Comparison of ENCODE assay signal across 11 mouse cellular contexts in genomic region chr1:193751819-193752251, GRCm38 (mm10).
DNase-seq lines count a peak whose midpoint lies in the region; ATAC-seq and TF ChIP-seq lines count a peak whose summit lies in the region.
"Had no signal": no experiment of that assay in that cellular context is flagged by ENCODE, and none has a peak within 500 bp of the region (broad histone marks: within the 10 kb centered on the region; RNA-seq: fewer than 3 reads in every experiment).

No protein-coding gene starts in this region.

- H3K4me3 ChIP-seq in forebrain, embryonic 14.5 days (ENCODE audit: low read depth, low read length), result no peak overlapping the region
- no peak overlapping the region for H3K4me3 ChIP-seq in forebrain, embryonic 10.5 days
- H3K4me3 ChIP-seq in lung, postnatal 0 days (ENCODE audit: low read depth, low read length), result no peak overlapping the region
- no peak overlapping the region for H3K4me3 ChIP-seq in embryonic facial prominence, embryonic 14.5 days (ENCODE audit: low read depth, low read length)
- no peak overlapping the region for H3K4me3 ChIP-seq in thymus, adult 2 months (ENCODE audit: control insufficient read depth, insufficient read depth, low read length)
- H3K4me3 ChIP-seq: heart, embryonic 13.5 days; neural tube, embryonic 12.5 days had no signal

- H3K36me3 ChIP-seq in forebrain, embryonic 14.5 days (ENCODE audit: control insufficient read depth, insufficient read depth, low read length), result no peaks in the 10 kb centered on the region
- no peaks in the 10 kb centered on the region for H3K36me3 ChIP-seq in forebrain, embryonic 10.5 days (replicated peaks)
- no peaks in the 10 kb centered on the region for H3K36me3 ChIP-seq in lung, postnatal 0 days (ENCODE audit: insufficient read depth, low read length)
- no peaks in the 10 kb centered on the region for H3K36me3 ChIP-seq in embryonic facial prominence, embryonic 14.5 days (ENCODE audit: control insufficient read depth, insufficient read depth, low read length)
- no peaks in the 10 kb centered on the region for H3K36me3 ChIP-seq in thymus, adult 2 months (ENCODE audit: control insufficient read depth, insufficient read depth, low read length)
- H3K36me3 ChIP-seq: heart, embryonic 13.5 days; neural tube, embryonic 12.5 days had no signal

- no peak overlapping the region for H3K4me2 ChIP-seq in forebrain, embryonic 14.5 days (ENCODE audit: low read length)
- no peak overlapping the region for H3K4me2 ChIP-seq in lung, postnatal 0 days (replicated peaks; ENCODE audit: low read depth, low read length)
- H3K4me2 ChIP-seq in embryonic facial prominence, embryonic 14.5 days (ENCODE audit: low read depth, low read length), result no peak overlapping the region
- H3K4me2 ChIP-seq: heart, embryonic 13.5 days; neural tube, embryonic 12.5 days had no signal

- no peak for ATAC-seq in forebrain, embryonic 14.5 days
- ATAC-seq in lung, postnatal 0 days, result no peak
- ATAC-seq in embryonic facial prominence, embryonic 14.5 days (ENCODE audit: low read depth), result peak; percentile 30; the same call in 1 of the 2 replicates

- H3K27ac ChIP-seq in forebrain, embryonic 14.5 days (ENCODE audit: low read depth, low read length), result no peak overlapping the region
- H3K27ac ChIP-seq in forebrain, embryonic 10.5 days, result no peak overlapping the region
- H3K27ac ChIP-seq in lung, postnatal 0 days (ENCODE audit: low read length), result no peak overlapping the region
- no peak overlapping the region; the same call in 1 of the 2 replicates for H3K27ac ChIP-seq in embryonic facial prominence, embryonic 14.5 days (replicated peaks; ENCODE audit: low read depth, low read length)
- no peak overlapping the region for H3K27ac ChIP-seq in thymus, adult 2 months (ENCODE audit: control insufficient read depth, insufficient read depth, low read length)
- H3K27ac ChIP-seq: heart, embryonic 13.5 days; liver, embryonic 14.5 days; neural tube, embryonic 12.5 days had no signal

- no peak for TF ChIP-seq POLR2A in thymus, adult 2 months (IDR thresholded peaks at IDR 0.05; ENCODE audit: control insufficient read depth, extremely low read depth, insufficient read depth, low read length, poor library complexity)

- peak; percentile 39 for DNase-seq in forebrain, embryonic 14.5 days (ENCODE audit: low spot score)
- no peak for DNase-seq in forebrain, embryonic 10.5 days (ENCODE audit: extremely low spot score, low spot score)
- DNase-seq in lung, postnatal 0 days (ENCODE audit: low spot score), result peak; percentile 9
- DNase-seq in lung, postnatal 4 days, result no peak
- DNase-seq in embryonic facial prominence, embryonic 14.5 days (ENCODE audit: low spot score), result peak; percentile 35
- DNase-seq in right cerebral cortex, postnatal 25 days, result peak; percentile 33
- no peak for DNase-seq in ovary, postnatal 10 days (ENCODE audit: low spot score)
- no peak for DNase-seq in thymus, adult 2 months

- H3K9ac ChIP-seq in forebrain, embryonic 14.5 days (ENCODE audit: low read length), result no peak overlapping the region
- no peak overlapping the region for H3K9ac ChIP-seq in lung, postnatal 0 days (replicated peaks; ENCODE audit: low read depth)
- no peak overlapping the region for H3K9ac ChIP-seq in embryonic facial prominence, embryonic 14.5 days (ENCODE audit: low read depth, low read length)
- H3K9ac ChIP-seq: heart, embryonic 13.5 days; liver, embryonic 14.5 days; neural tube, embryonic 12.5 days had no signal

- WGBS in forebrain, embryonic 14.5 days, result 32% methylated on average over 4 of the region's 4 CpGs
- 64% methylated on average over 4 of the region's 4 CpGs for WGBS in forebrain, embryonic 10.5 days
- WGBS in lung, postnatal 0 days, result 32% methylated on average over 4 of the region's 4 CpGs
- WGBS in embryonic facial prominence, embryonic 14.5 days, result 32% methylated on average over 4 of the region's 4 CpGs
- WGBS in thymus, adult 2 months, result 62% methylated on average over 4 of the region's 4 CpGs

- H3K27me3 ChIP-seq in forebrain, embryonic 14.5 days (replicated peaks; ENCODE audit: control insufficient read depth, insufficient read depth, low read length), result no peaks in the 10 kb centered on the region
- H3K27me3 ChIP-seq in forebrain, embryonic 10.5 days (ENCODE audit: poor library complexity, severe bottlenecking), result no peaks in the 10 kb centered on the region
- no peaks in the 10 kb centered on the region for H3K27me3 ChIP-seq in lung, postnatal 0 days (replicated peaks; ENCODE audit: insufficient read depth, low read length)
- no peaks in the 10 kb centered on the region for H3K27me3 ChIP-seq in embryonic facial prominence, embryonic 14.5 days (replicated peaks; ENCODE audit: control insufficient read depth, insufficient read depth, low read length)
- no peaks in the 10 kb centered on the region for H3K27me3 ChIP-seq in thymus, adult 2 months (ENCODE audit: control insufficient read depth, insufficient read depth, low read length)
- H3K27me3 ChIP-seq: heart, embryonic 13.5 days; neural tube, embryonic 12.5 days had no signal

- H3K9me3 ChIP-seq in forebrain, embryonic 14.5 days (replicated peaks; ENCODE audit: control insufficient read depth, low read length), result no peaks in the 10 kb centered on the region
- H3K9me3 ChIP-seq in forebrain, embryonic 10.5 days, result no peaks in the 10 kb centered on the region
- no peaks in the 10 kb centered on the region for H3K9me3 ChIP-seq in lung, postnatal 0 days (ENCODE audit: low read length)
- H3K9me3 ChIP-seq in embryonic facial prominence, embryonic 14.5 days (ENCODE audit: control insufficient read depth, low read length), result no peaks in the 10 kb centered on the region
- H3K9me3 ChIP-seq: heart, embryonic 13.5 days; neural tube, embryonic 12.5 days had no signal

- TF ChIP-seq EP300 in lung, postnatal 0 days (IDR thresholded peaks at IDR 0.05), result no peak

- H3K4me1 ChIP-seq in forebrain, embryonic 14.5 days (ENCODE audit: control insufficient read depth, insufficient read depth, low read length), result no peaks in the 10 kb centered on the region; the same call in 1 of the 2 replicates
- H3K4me1 ChIP-seq in forebrain, embryonic 10.5 days, result no peaks in the 10 kb centered on the region
- no peaks in the 10 kb centered on the region for H3K4me1 ChIP-seq in lung, postnatal 0 days (ENCODE audit: insufficient read depth, low read depth, low read length)
- peaks cover 5% of the 10 kb centered on the region; the same call in 1 of the 2 replicates for H3K4me1 ChIP-seq in embryonic facial prominence, embryonic 14.5 days (ENCODE audit: control insufficient read depth, insufficient read depth, low read length)
- no peaks in the 10 kb centered on the region for H3K4me1 ChIP-seq in thymus, adult 2 months (replicated peaks; ENCODE audit: control insufficient read depth, insufficient read depth, low read length)
- H3K4me1 ChIP-seq: neural tube, embryonic 12.5 days had no signal

- no peak for TF ChIP-seq CTCF in lung, postnatal 0 days (IDR thresholded peaks at IDR 0.05)
- no peak for TF ChIP-seq CTCF in thymus, adult 2 months (IDR thresholded peaks at IDR 0.05; ENCODE audit: borderline replicate concordance, control insufficient read depth, extremely low read depth, insufficient read depth, low read length, poor library complexity)

Comparison
In these comparisons a context has a peak if more than half of its experiments do, and no peak if none do; other contexts are left out.
1. DNase-seq: peak in forebrain, embryonic 14.5 days (single experiment), lung, postnatal 0 days (single experiment), embryonic facial prominence, embryonic 14.5 days (single experiment) and right cerebral cortex, postnatal 25 days (single experiment); none in forebrain, embryonic 10.5 days (single experiment), lung, postnatal 4 days (0 of 2), ovary, postnatal 10 days (single experiment) and thymus, adult 2 months (single experiment).